Mouse (Mus musculus): ENCODE results near the gene Zfp575. TPM values are rescaled to one million over a fixed set of nuclear protein-coding genes. Genes with fewer than 3 reads are reported as not detected.

Gene Zfp575
- polyA plus RNA-seq, 2 experiments, result 0.04 to 0.09 TPM

DNA sequence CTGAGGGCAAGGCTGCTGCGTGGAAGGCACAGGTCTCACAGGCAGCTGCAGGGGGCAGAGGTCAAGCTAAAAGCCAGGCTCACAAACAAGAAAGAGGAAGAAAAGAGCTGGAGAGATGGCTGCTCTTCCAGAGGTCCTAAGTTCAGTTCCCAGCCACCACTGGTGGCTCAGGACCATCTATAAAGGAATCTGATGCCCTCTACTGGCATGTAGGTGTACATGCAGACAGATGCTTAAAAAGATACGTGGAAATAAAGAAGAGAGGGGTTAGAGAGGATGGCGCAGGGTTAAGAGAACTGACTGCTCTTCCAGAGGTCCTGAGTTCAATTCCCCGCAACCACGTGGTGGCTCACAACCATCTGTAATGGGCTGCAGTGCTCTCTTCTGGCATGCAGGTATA lies 15.0 kb downstream of the Zfp575 start:
- no peak overlapping the region for H3K27ac ChIP-seq
- no peak overlapping the region for H3K4me2 ChIP-seq (ENCODE audit: low read depth)
- no peak overlapping the region for H3K9ac ChIP-seq (replicated peaks)
- no peak overlapping the region for H3K4me3 ChIP-seq (ENCODE audit: insufficient read depth in 1 of 2, low read depth in 2 of 2, low read length in 2 of 2)
- no peaks in the 10 kb centered on the region for H3K27me3 ChIP-seq (ENCODE audit: control insufficient read depth, insufficient read depth, low read length)
- DNase-seq (ENCODE audit: low read depth in 3 of 3, low spot score in 3 of 3) (no peak), ATAC-seq (ENCODE audit: insufficient read depth) (no peak)
- no peaks in the 10 kb centered on the region; a peak in 1 of 4 replicates for H3K4me1 ChIP-seq (replicated peaks; ENCODE audit: control insufficient read depth in 2 of 2, insufficient read depth in 2 of 2, low read length in 1 of 2)
- no peak for TF ChIP-seq EP300 (IDR thresholded peaks at IDR 0.05; ENCODE audit: low read depth)
- TF ChIP-seq CTCF (IDR thresholded peaks at IDR 0.05; ENCODE audit: low read depth), result peak; percentile 55
- 55% methylated on average over 5 of the region's 5 CpGs for WGBS (ENCODE audit: insufficient replicate concordance)
- no peaks in the 10 kb centered on the region; the same call in none of the 2 replicates for H3K36me3 ChIP-seq (replicated peaks; ENCODE audit: control insufficient read depth, insufficient read depth, low read depth)
- no peaks in the 10 kb centered on the region for H3K9me3 ChIP-seq (ENCODE audit: control insufficient read depth, low read length)

GRCm38 (mm10) chr7:24571071-24571470 lies 16.4 kb downstream of the Zfp575 start:
- H3K36me3 ChIP-seq (replicated peaks; ENCODE audit: control insufficient read depth, insufficient read depth, low read depth), result peaks cover 6% of the 10 kb centered on the region

DNA sequence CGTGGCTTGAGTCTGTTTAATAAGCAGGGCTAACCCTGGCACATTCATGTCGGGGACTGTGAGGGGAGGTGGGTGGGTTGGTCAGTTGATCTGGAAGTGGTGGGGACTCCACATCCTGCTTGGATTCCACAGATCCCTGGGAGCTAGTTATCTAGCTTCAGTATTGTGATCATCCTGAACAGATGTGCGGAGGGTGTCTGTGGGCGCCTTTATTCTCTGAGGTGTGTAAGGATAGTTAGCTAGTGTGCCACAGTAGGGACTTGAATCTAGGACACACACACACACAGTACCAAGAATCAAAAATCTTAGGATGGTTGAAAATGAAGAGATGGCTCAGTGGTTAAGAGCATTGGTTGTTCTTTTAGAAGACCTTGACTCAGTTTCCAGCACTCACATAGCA lies 18.9 kb downstream of the Zfp575 start:
- H3K4me3 ChIP-seq (ENCODE audit: insufficient read depth in 1 of 2, low read depth in 2 of 2, low read length in 2 of 2), result no peak overlapping the region
- H3K27me3 ChIP-seq (ENCODE audit: control insufficient read depth, insufficient read depth, low read length), result no peaks in the 10 kb centered on the region
- no peak overlapping the region for H3K27ac ChIP-seq
- no peaks in the 10 kb centered on the region for H3K9me3 ChIP-seq (ENCODE audit: control insufficient read depth, low read length)
- H3K4me1 ChIP-seq (replicated peaks; ENCODE audit: control insufficient read depth in 2 of 2, insufficient read depth in 2 of 2, low read length in 1 of 2), result no peaks in the 10 kb centered on the region
- H3K36me3 ChIP-seq (replicated peaks; ENCODE audit: control insufficient read depth, insufficient read depth, low read depth), result peaks cover 6% of the 10 kb centered on the region
- no peak for DNase-seq (ENCODE audit: low read depth in 3 of 3, low spot score in 3 of 3)
- no peak overlapping the region for H3K4me2 ChIP-seq (ENCODE audit: low read depth)
- no peak for ATAC-seq (ENCODE audit: insufficient read depth)
- H3K9ac ChIP-seq (replicated peaks), result no peak overlapping the region
- 77% methylated on average over 4 of the region's 4 CpGs for WGBS (ENCODE audit: insufficient replicate concordance)
- TF ChIP-seq CTCF (IDR thresholded peaks at IDR 0.05; ENCODE audit: low read depth), result no peak
- no peak for TF ChIP-seq EP300 (IDR thresholded peaks at IDR 0.05; ENCODE audit: low read depth)

More at GRCm38 (mm10) chr7:24571071-24571470, 16.4 kb downstream of the Zfp575 start:
- Histone ChIP-seq H3K4me3 (ENCODE audit: insufficient read depth in 1 of 2, low read depth in 2 of 2, low read length in 2 of 2) (no peak overlapping the region), H3K9me3 (ENCODE audit: control insufficient read depth, low read length) (no peaks in the 10 kb centered on the region), H3K4me2 (ENCODE audit: low read depth) (no peak overlapping the region), H3K9ac (replicated peaks) (no peak overlapping the region), H3K27ac (no peak overlapping the region), H3K27me3 (ENCODE audit: control insufficient read depth, insufficient read depth, low read length) (no peaks in the 10 kb centered on the region), H3K4me1 (replicated peaks; ENCODE audit: control insufficient read depth in 2 of 2, insufficient read depth in 2 of 2, low read length in 1 of 2) (no peaks in the 10 kb centered on the region; a peak in 1 of 4 replicates)
- DNase-seq (ENCODE audit: low read depth in 3 of 3, low spot score in 3 of 3), result no peak
- no peak for ATAC-seq (ENCODE audit: insufficient read depth)
- 69% methylated on average over 4 of the region's 4 CpGs for WGBS (ENCODE audit: insufficient replicate concordance)
- TF ChIP-seq EP300 (IDR thresholded peaks at IDR 0.05; ENCODE audit: low read depth) (no peak), CTCF (IDR thresholded peaks at IDR 0.05; ENCODE audit: low read depth) (no peak)

DNA sequence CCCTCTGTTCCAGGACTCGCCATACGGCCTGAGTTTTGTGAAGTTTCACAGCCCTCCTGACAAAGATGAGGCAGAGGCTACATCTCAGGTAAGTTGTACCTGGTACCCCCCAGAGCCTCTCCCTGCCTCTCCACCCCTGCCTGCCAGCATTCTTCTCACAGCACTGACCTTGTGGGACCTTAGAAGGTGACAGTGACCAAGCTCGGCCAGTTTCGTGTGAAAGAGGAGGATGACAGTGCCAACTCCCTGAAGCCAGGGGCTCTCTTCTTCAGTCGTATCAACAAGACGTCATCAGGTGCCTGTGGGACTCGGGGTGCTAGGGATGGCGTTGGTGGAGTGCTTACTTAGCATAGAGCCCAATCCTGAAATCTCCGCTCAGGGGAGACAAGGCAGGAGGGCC lies 21.2 kb downstream of the Zfp575 start:
- H3K9ac ChIP-seq (replicated peaks), result no peak overlapping the region
- no peak overlapping the region for H3K27ac ChIP-seq
- no peak overlapping the region for H3K4me3 ChIP-seq (ENCODE audit: insufficient read depth in 1 of 2, low read depth in 2 of 2, low read length in 2 of 2)
- H3K4me1 ChIP-seq (replicated peaks; ENCODE audit: control insufficient read depth in 2 of 2, insufficient read depth in 2 of 2, low read length in 1 of 2), result no peaks in the 10 kb centered on the region
- peaks cover 6% of the 10 kb centered on the region for H3K36me3 ChIP-seq (replicated peaks; ENCODE audit: control insufficient read depth, insufficient read depth, low read depth)
- DNase-seq (ENCODE audit: low read depth in 3 of 3, low spot score in 3 of 3) (no peak), ATAC-seq (ENCODE audit: insufficient read depth) (no peak)
- no peak overlapping the region for H3K4me2 ChIP-seq (ENCODE audit: low read depth)
- H3K9me3 ChIP-seq (ENCODE audit: control insufficient read depth, low read length), result no peaks in the 10 kb centered on the region
- 85% methylated on average over 9 of the region's 9 CpGs for WGBS (ENCODE audit: insufficient replicate concordance)
- no peaks in the 10 kb centered on the region for H3K27me3 ChIP-seq (ENCODE audit: control insufficient read depth, insufficient read depth, low read length)
- TF ChIP-seq EP300 (IDR thresholded peaks at IDR 0.05; ENCODE audit: low read depth) (no peak), CTCF (IDR thresholded peaks at IDR 0.05; ENCODE audit: low read depth) (no peak)

DNA sequence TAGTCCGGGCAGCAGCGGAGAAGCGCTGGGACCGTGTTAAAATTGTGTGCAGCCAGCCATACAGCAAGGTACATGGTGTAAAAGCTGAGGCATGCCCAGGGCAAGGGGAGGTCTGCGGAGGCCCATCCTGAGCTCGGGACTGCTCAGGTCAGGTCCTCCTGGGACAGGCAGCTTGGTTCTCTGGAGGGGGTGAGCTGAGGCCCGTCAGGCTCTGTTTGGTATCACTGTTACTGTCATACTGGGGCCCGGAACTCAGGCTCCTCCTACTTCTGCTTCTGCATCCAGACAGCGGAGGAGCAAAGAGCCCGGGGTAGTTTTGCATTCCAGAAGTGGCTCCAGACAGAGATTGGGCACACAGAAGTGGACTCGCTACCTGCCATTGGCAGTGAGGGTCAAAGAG lies 21.8 kb downstream of the Zfp575 start:
- H3K4me2 ChIP-seq (ENCODE audit: low read depth), result no peak overlapping the region
- H3K27ac ChIP-seq, result no peak overlapping the region
- no peak for DNase-seq (ENCODE audit: low read depth in 3 of 3, low spot score in 3 of 3)
- H3K27me3 ChIP-seq (ENCODE audit: control insufficient read depth, insufficient read depth, low read length), result no peaks in the 10 kb centered on the region
- H3K4me1 ChIP-seq (replicated peaks; ENCODE audit: control insufficient read depth in 2 of 2, insufficient read depth in 2 of 2, low read length in 1 of 2), result no peaks in the 10 kb centered on the region
- ATAC-seq (ENCODE audit: insufficient read depth), result no peak
- peaks cover 8% of the 10 kb centered on the region for H3K36me3 ChIP-seq (replicated peaks; ENCODE audit: control insufficient read depth, insufficient read depth, low read depth)
- H3K9ac ChIP-seq (replicated peaks), result no peak overlapping the region
- 82% methylated on average over 11 of the region's 11 CpGs for WGBS (ENCODE audit: insufficient replicate concordance)
- no peak overlapping the region for H3K4me3 ChIP-seq (ENCODE audit: insufficient read depth in 1 of 2, low read depth in 2 of 2, low read length in 2 of 2)
- TF ChIP-seq CTCF (IDR thresholded peaks at IDR 0.05; ENCODE audit: low read depth) (no peak), EP300 (IDR thresholded peaks at IDR 0.05; ENCODE audit: low read depth) (no peak)
- no peaks in the 10 kb centered on the region for H3K9me3 ChIP-seq (ENCODE audit: control insufficient read depth, low read length)

All from liver, embryonic 14.5 days (tissue).